Mouse (Mus musculus) thymus, adult 2 months (tissue): ENCODE data around the gene Fus.

ENCODE experiments used
- CTCF ChIP-seq: fragments of 200-500 bp; IDR thresholded peaks from 2 replicates; pipeline ENCODE4 v1.5.1; 2012; ENCODE audit warnings: mild to moderate bottlenecking, control low read depth, low read length, moderate library complexity, borderline replicate concordance; ENCODE audit not compliant: control insufficient read depth, poor library complexity, insufficient read depth; ENCODE audit errors: extremely low read depth
- POLR2A ChIP-seq: fragments of 200-500 bp; IDR thresholded peaks from 2 replicates; pipeline ENCODE4 v1.6.1; 2012; ENCODE audit warnings: mild to moderate bottlenecking, low read length, control low read depth, moderate library complexity; ENCODE audit not compliant: control insufficient read depth, poor library complexity, insufficient read depth; ENCODE audit errors: extremely low read depth

DNA sequence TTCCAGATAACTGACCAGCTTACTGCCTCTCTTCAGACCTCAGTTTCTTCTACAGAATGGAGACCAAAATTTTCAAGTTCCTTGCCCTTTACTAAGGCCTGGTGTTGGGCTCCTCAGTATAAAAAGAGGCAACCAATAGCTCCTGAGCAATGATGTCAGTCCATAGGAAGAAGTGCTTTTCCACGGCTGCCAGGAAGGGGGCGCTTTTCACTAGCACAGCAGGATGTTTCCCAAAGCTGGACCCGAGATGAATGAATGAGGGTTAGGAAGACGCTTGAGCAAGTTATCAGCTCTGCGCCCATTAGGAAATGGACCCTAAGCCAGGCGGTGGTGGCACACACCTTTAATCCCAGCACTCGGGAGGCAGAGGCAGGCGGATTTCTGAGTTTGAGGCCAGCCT lies 45.7 kb upstream of the Fus start:
- TF ChIP-seq CTCF (no peak), POLR2A (no peak)
